Mouse (Mus musculus) E14TG2a.4 (cell line): ENCODE results near the gene 2810408A11Rik.

ENCODE experiments used
- CTCF ChIP-seq: conservative IDR thresholded peaks from 2 replicates; pipeline ENCODE4 v1.5.1; 2014; ENCODE audit warnings: low read length
- NANOG ChIP-seq: IDR thresholded peaks from 2 replicates; pipeline ENCODE4 v1.6.1; 2014; ENCODE audit warnings: borderline replicate concordance, low read length, mixed read lengths
- POU5F1 ChIP-seq: IDR thresholded peaks from 2 replicates; pipeline ENCODE4 v1.6.1; 2014; ENCODE audit warnings: low read length, borderline replicate concordance

GRCm38 (mm10) chr11:69948763-69949150, 48.0 kb upstream of the 2810408A11Rik start:
- peak; percentile 91 for TF ChIP-seq CTCF
- no peak for TF ChIP-seq NANOG
- TF ChIP-seq POU5F1, result no peak
